Mouse (Mus musculus) stomach, embryonic 16.5 days (tissue): Measurements from ENCODE around the gene Adamts20. TPM values are rescaled to one million over a fixed set of nuclear protein-coding genes. Genes with fewer than 3 reads are reported as not detected.

Source experiments
- ATAC-seq: fragments of 200-750 bp; cut with Nextera tagmentation; 2 replicates; pipeline ENCODE4 v1.8.0; 2017; ENCODE audit warnings: moderate number of reproducible peaks, moderate TSS enrichment; ENCODE audit not compliant: insufficient read depth, low FRiP score
- H3K27ac ChIP-seq: fragments of 300-500 bp; sonication (generic); 2 replicates; pipeline ENCODE4 v1.5.1; 2014; ENCODE audit warnings: low read length
- H3K27me3 ChIP-seq: fragments of 300-500 bp; sonication (generic); 2 replicates; pipeline ENCODE4 v1.6.1; 2014; ENCODE audit warnings: low read length, control low read depth, mixed read lengths; ENCODE audit not compliant: control insufficient read depth, insufficient read depth
- H3K36me3 ChIP-seq: fragments of 300-500 bp; sonication (generic); 2 replicates; pipeline ENCODE4 v1.6.1; 2014; ENCODE audit warnings: low read length; ENCODE audit not compliant: control insufficient read depth, insufficient read depth
- H3K4me1 ChIP-seq: fragments of 300-500 bp; sonication (generic); 2 replicates; pipeline ENCODE4 v1.6.1; 2014; ENCODE audit warnings: low read length, control low read depth, mixed read lengths; ENCODE audit not compliant: control insufficient read depth, insufficient read depth
- H3K4me2 ChIP-seq: fragments of 300-500 bp; sonication (generic); 2 replicates; pipeline ENCODE4 v1.6.1; 2014; ENCODE audit warnings: low read depth, low read length, mixed read lengths
- H3K4me3 ChIP-seq: fragments of 300-500 bp; sonication (generic); replicated peaks from 2 replicates; pipeline ENCODE4 v1.5.1; 2014; ENCODE audit warnings: mild to moderate bottlenecking, low read length
- H3K9ac ChIP-seq: fragments of 300-500 bp; sonication (generic); 2 replicates; pipeline ENCODE4 v1.6.1; 2014; ENCODE audit warnings: low read length
- H3K9me3 ChIP-seq: fragments of 300-500 bp; sonication (generic); replicated peaks from 2 replicates; pipeline ENCODE4 v1.6.1; 2016; ENCODE audit warnings: low read length, control low read depth; ENCODE audit not compliant: control insufficient read depth
- WGBS: fragments of 180-500 bp; shearing (Covaris S2); extraction: QIAGEN DNeasy Blood & Tissue Kit; methylation state at CpG from one replicate; pipeline ENCODE4 v1.1.7; 2014; 5-methylcytosine and 5-hydroxymethylcytosine counted together
- polyA plus RNA-seq: library from polyadenylated mRNA; unstranded; fragments of >200 nt; fragmentation: Nextera tagmentation; extraction: Ambion mirVana; gene quantifications from 2 replicates; pipeline ENCODE4 v1.2.1, GENCODE M21; 2015

Adamts20 gene
- polyA plus RNA-seq, 1 experiment from 2014 or later, result 2.1 TPM

GRCm38 (mm10) chr15:94428726-94429125 lies 36.5 kb downstream of the Adamts20 start:
- Histone ChIP-seq H3K9me3 (no peaks in the 10 kb centered on the region), H3K27ac (no peak overlapping the region), H3K36me3 (no peaks in the 10 kb centered on the region), H3K4me2 (no peak overlapping the region), H3K4me1 (no peaks in the 10 kb centered on the region), H3K9ac (no peak overlapping the region), H3K4me3 (no peak overlapping the region), H3K27me3 (no peaks in the 10 kb centered on the region)
- WGBS, result 84% methylated on average over 4 of the region's 4 CpGs
- ATAC-seq, result no peak

GRCm38 (mm10) chr15:94427482-94428214 lies 37.6 kb downstream of the Adamts20 start:
- Histone ChIP-seq H3K4me1 (no peaks in the 10 kb centered on the region), H3K27ac (no peak overlapping the region), H3K36me3 (no peaks in the 10 kb centered on the region), H3K4me2 (no peak overlapping the region), H3K27me3 (no peaks in the 10 kb centered on the region), H3K4me3 (no peak overlapping the region), H3K9ac (no peak overlapping the region), H3K9me3 (no peaks in the 10 kb centered on the region)
- WGBS, result 68% methylated on average over 9 of the region's 9 CpGs
- no peak for ATAC-seq

GRCm38 (mm10) chr15:94420526-94420925 lies 44.7 kb downstream of the Adamts20 start:
- Histone ChIP-seq H3K27me3 (no peaks in the 10 kb centered on the region), H3K36me3 (no peaks in the 10 kb centered on the region), H3K9me3 (no peaks in the 10 kb centered on the region), H3K4me1 (0 out of 2 replicates have a peak, but pooled peaks cover 2% of the 10 kb centered on the region), H3K4me2 (no peak overlapping the region), H3K27ac (no peak overlapping the region), H3K4me3 (no peak overlapping the region), H3K9ac (no peak overlapping the region)
- WGBS, result 34% methylated on average over 6 of the region's 6 CpGs
- no peak for ATAC-seq

GRCm38 (mm10) chr15:94419167-94419566 lies 46.1 kb downstream of the Adamts20 start:
- ATAC-seq, result no peak
- H3K4me2 ChIP-seq, result no peak overlapping the region
- 92% methylated on average over 9 of the region's 9 CpGs for whole genome bisulfite sequencing
- no peaks in the 10 kb centered on the region for H3K36me3 ChIP-seq
- 0 out of 2 replicates have a peak, but pooled peaks cover 2% of the 10 kb centered on the region for H3K4me1 ChIP-seq
- H3K27me3 ChIP-seq, result no peaks in the 10 kb centered on the region
- no peak overlapping the region for H3K9ac ChIP-seq
- H3K4me3 ChIP-seq, result no peak overlapping the region
- H3K27ac ChIP-seq, result no peak overlapping the region
- H3K9me3 ChIP-seq, result no peaks in the 10 kb centered on the region

DNA sequence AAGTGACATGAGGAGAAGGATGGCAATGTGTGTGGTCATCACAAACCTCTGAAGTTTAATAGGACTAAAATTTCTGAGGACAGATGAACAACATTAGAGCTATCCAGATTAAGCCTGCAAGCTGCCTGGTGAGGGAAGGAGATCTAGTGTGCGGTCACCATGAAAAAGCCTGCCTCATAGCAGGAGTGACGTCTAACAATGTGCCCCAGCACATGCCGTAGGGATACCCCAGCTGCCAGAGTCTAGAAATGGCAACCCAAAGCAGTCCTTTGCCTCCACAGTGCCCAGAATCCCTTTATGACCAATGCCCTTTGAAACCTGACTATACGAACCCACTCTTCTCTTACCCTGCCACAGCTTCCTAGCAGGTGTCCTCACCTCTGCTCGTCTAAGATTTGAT lies 46.8 kb downstream of the Adamts20 start:
- Histone ChIP-seq H3K9ac (no peak overlapping the region), H3K4me2 (no peak overlapping the region), H3K27me3 (no peaks in the 10 kb centered on the region), H3K4me3 (no peak overlapping the region), H3K27ac (no peak overlapping the region), H3K36me3 (no peaks in the 10 kb centered on the region), H3K9me3 (no peaks in the 10 kb centered on the region), H3K4me1 (0 out of 2 replicates have a peak, but pooled peaks cover 2% of the 10 kb centered on the region)
- WGBS, result 89% methylated on average over 5 of the region's 5 CpGs
- ATAC-seq, result no peak

DNA sequence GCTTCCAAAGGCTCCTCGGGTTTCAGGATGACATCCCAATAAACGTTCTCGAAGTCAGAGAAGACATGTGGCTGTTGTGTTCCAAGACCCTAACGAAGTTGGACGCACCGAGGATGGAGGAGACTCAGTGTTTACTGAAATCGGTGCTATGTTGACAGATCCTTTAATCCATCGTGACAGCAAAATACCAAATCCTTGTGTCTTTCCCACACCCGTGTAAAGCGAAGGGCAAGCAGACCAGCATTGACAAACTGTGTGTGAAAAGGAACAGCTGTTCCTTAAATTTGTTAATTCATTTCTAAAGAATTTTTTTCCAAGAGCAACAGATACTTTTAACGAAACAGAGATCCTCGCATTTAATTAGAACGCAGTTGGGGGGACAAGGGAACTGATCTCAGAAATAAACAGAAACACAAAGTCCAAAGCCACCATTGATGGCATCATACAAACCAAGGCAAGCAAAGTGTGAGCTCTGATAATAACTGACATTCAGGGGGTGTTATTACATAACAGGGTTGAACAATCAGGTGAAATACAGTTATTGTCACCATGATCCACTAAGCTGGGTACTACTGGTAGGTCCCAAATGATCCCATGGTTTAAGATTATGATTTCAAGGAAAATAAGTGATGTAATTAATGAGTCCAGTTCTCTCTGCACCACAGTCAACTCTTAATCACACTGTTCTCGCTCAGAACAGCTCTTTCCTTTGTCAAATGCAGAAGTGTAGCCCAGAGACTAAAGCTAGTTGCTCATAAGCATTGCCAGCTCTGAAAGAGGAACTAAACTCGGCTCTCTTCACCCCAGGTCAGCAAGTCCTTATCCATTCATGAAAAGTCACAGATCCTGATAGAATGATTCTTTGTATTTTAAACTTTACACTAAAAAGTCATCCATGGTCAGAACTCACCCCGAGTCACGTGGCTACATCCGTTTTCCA lies 47.7 kb downstream of the Adamts20 start:
- 53% methylated on average over 18 of the region's 18 CpGs for WGBS

GRCm38 (mm10) chr15:94409832-94410231 lies 55.4 kb downstream of the Adamts20 start:
- 84% methylated on average over 7 of the region's 7 CpGs for WGBS
- Histone ChIP-seq H3K27ac (no peak overlapping the region), H3K9ac (no peak overlapping the region), H3K27me3 (no peaks in the 10 kb centered on the region), H3K4me2 (no peak overlapping the region), H3K9me3 (no peaks in the 10 kb centered on the region), H3K4me3 (no peak overlapping the region), H3K36me3 (no peaks in the 10 kb centered on the region), H3K4me1 (no peaks in the 10 kb centered on the region)
- no peak for ATAC-seq

More for the DNA sequence above, 47.7 kb downstream of the Adamts20 start:
- Histone ChIP-seq H3K4me3 (no peak overlapping the region), H3K9me3 (no peaks in the 10 kb centered on the region), H3K4me2 (no peak overlapping the region), H3K9ac (no peak overlapping the region), H3K4me1 (0 out of 2 replicates have a peak, but pooled peaks cover 2% of the 10 kb centered on the region), H3K27ac (no peak overlapping the region), H3K27me3 (no peaks in the 10 kb centered on the region), H3K36me3 (no peaks in the 10 kb centered on the region)
- no peak for ATAC-seq

DNA sequence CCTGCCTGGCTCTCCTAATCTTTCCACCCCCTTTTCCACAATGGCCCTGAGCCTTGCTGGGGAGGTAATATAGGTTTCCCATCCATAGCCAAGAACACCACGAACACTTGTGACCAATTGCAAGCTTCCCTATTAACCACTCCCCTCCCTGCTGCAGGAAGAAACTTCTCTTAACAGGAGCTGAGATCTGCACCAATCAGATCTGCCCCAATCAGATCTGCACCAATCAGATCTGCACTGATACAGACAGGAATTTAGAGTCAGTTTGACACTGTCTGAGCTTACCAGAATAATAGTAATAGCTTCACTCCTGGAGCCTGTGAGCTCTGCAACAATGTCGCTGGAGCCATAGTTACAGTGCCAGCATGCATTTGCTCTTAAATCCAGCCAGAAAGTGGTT lies 58.9 kb downstream of the Adamts20 start:
- no peak for ATAC-seq
- 27% methylated on average over 2 of the region's 2 CpGs for WGBS

GRCm38 (mm10) chr15:94404071-94404545 lies 61.1 kb downstream of the Adamts20 start:
- no peak overlapping the region for H3K27ac ChIP-seq
- H3K9ac ChIP-seq, result peak overlapping the region; percentile 75
- 0 out of 2 replicates have a peak, but pooled peaks cover 8% of the 10 kb centered on the region for H3K27me3 ChIP-seq
- ATAC-seq, result peak; percentile 94
- H3K36me3 ChIP-seq, result no peaks in the 10 kb centered on the region
- H3K4me1 ChIP-seq, result peaks cover 8% of the 10 kb centered on the region
- H3K4me3 ChIP-seq, result peak overlapping the region; percentile 68
- H3K4me2 ChIP-seq, result peak overlapping the region; percentile 98
- no peaks in the 10 kb centered on the region for H3K9me3 ChIP-seq
- 0% methylated on average over 65 of the region's 65 CpGs for WGBS

More for the DNA sequence above, 58.9 kb downstream of the Adamts20 start:
- Histone ChIP-seq H3K9me3 (no peaks in the 10 kb centered on the region), H3K27me3 (0 out of 2 replicates have a peak, but pooled peaks cover 8% of the 10 kb centered on the region), H3K27ac (no peak overlapping the region), H3K4me3 (no peak overlapping the region), H3K36me3 (no peaks in the 10 kb centered on the region), H3K9ac (no peak overlapping the region), H3K4me1 (peaks cover 8% of the 10 kb centered on the region), H3K4me2 (no peak overlapping the region)
